Mouse (Mus musculus) liver, embryonic 14.5 days (tissue): ENCODE results near the gene Pnpla7. TPM values are rescaled to one million over a fixed set of nuclear protein-coding genes. Genes with fewer than 3 reads are reported as not detected.

Experiments used
- ATAC-seq: fragments of 200-750 bp; cut with Nextera tagmentation; 2 replicates; pipeline ENCODE4 v1.8.0; 2017; ENCODE audit warnings: moderate number of reproducible peaks, mild to moderate bottlenecking, moderate library complexity; ENCODE audit not compliant: insufficient read depth
- DNase-seq, 3 experiments: peaks; one replicate each; pipeline ENCODE4 v3.0.0-alpha.2; 2012 to 2013; ENCODE audit warnings: low read depth in 3 of 3, low spot score in 3 of 3
- H3K27ac ChIP-seq: fragments of 300-500 bp; sonication (generic); 2 replicates; pipeline ENCODE4 v1.5.1; 2014; ENCODE audit warnings: moderate library complexity, mild to moderate bottlenecking, control low read depth, inconsistent platforms
- H3K27me3 ChIP-seq: fragments of 300-500 bp; sonication (generic); 2 replicates; pipeline ENCODE4 v1.6.1; 2014; ENCODE audit warnings: mild to moderate bottlenecking, low read length, moderate library complexity; ENCODE audit not compliant: control insufficient read depth, insufficient read depth
- H3K36me3 ChIP-seq: fragments of 300-500 bp; sonication (generic); replicated peaks from 2 replicates; pipeline ENCODE4 v1.6.1; 2014; ENCODE audit warnings: low read depth; ENCODE audit not compliant: control insufficient read depth, insufficient read depth
- H3K4me1 ChIP-seq, 2 experiments: fragments of 200-500 bp in 1 of 2; fragments of 300-500 bp in 1 of 2; sonication (generic) in 1 of 2; replicated peaks; 2 replicates each; pipeline ENCODE4 v1.6.1; 2012 to 2014; ENCODE audit warnings: antibody characterized with exemption in 1 of 2, inconsistent platforms in 1 of 2, low read length in 1 of 2; ENCODE audit not compliant: control insufficient read depth in 2 of 2, insufficient read depth in 2 of 2
- H3K4me2 ChIP-seq: fragments of 300-500 bp; sonication (generic); 2 replicates; pipeline ENCODE4 v1.6.1; 2014; ENCODE audit warnings: low read depth, mild to moderate bottlenecking, control low read depth, moderate library complexity
- H3K4me3 ChIP-seq, 2 experiments: fragments of 200-500 bp in 1 of 2; fragments of 300-500 bp in 1 of 2; sonication (generic) in 1 of 2; 2 replicates each; pipeline ENCODE4 v1.5.1; 2012 to 2014; ENCODE audit warnings: low read depth in 2 of 2, low read length in 2 of 2, mild to moderate bottlenecking in 2 of 2, control low read depth in 1 of 2, inconsistent platforms in 1 of 2, moderate library complexity in 1 of 2; ENCODE audit not compliant: insufficient read depth in 1 of 2
- H3K9ac ChIP-seq: fragments of 300-500 bp; sonication (generic); replicated peaks from 2 replicates; pipeline ENCODE4 v1.6.1; 2014; ENCODE audit warnings: mild to moderate bottlenecking, control low read depth, moderate library complexity
- H3K9me3 ChIP-seq: fragments of 300-500 bp; sonication (generic); 2 replicates; pipeline ENCODE4 v1.6.1; 2016; ENCODE audit warnings: low read length, mixed read lengths; ENCODE audit not compliant: control insufficient read depth
- CTCF ChIP-seq: IDR thresholded peaks from 2 replicates; pipeline ENCODE4 v1.5.1; 2016; ENCODE audit warnings: antibody characterized with exemption, low read depth, control low read depth
- EP300 ChIP-seq: IDR thresholded peaks from 2 replicates; pipeline ENCODE4 v1.6.1; 2016; ENCODE audit warnings: antibody characterized with exemption, low read depth
- WGBS: fragments of 180-500 bp; shearing (Covaris S2); extraction: QIAGEN DNeasy Blood & Tissue Kit; methylation state at CpG from one replicate; pipeline ENCODE4 v1.1.7; 2014; ENCODE audit not compliant: insufficient replicate concordance; 5-methylcytosine and 5-hydroxymethylcytosine counted together
- polyA plus RNA-seq, 2 experiments: library from polyadenylated mRNA; depleted of rRNA in 1 of 2; stranded (reverse) in 1 of 2; unstranded in 1 of 2; fragments of >200 nt; fragmentation: Nextera tagmentation in 1 of 2; extraction: Ambion mirVana in 1 of 2; gene quantifications; 2 replicates each; pipeline versions ENCODE4 v1.2.1 to v1.2.3; 2012 to 2014

Gene Pnpla7
- polyA plus RNA-seq, 2 experiments = 9.6 to 11.0 TPM

DNA sequence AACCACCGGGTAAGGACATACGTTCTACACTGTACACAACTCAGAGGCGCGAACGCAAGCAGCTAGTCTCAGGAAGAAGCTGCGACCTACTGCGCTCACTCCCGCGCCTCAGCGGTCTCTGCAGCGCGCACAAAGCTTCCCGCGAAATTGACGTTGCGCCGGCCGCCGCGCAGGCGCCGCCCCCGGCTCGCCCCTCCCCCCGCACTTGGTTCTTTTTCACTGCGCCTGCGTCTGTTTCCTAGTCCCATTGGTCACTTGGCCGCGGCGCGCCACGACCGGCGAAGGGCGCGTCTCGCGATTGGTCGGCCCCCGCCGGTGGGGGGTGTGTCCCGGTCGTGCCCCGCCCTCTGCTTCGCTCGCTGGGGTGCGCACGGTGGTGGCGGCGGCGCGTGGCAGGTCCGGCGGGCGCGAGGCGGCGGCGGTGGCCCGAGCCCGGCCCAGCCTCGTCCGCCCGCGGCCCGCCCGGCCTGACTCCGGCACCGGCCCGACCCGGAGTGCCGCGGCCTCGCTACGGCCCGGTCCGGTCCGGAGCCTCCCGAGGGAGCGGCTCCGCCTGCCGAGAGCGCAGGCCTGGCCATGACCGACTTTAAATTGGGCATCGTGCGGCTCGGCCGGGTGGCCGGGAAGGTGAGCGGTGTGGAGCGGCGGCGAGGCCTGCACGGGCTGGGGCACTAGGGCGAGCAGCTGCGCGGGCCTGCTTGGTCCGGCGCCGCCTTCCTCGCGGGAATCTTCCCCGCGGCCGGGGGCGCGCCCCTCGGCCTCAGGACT, 26.2 kb upstream of the Pnpla7 start, which contains the start of gene Zmynd19:
Gene Zmynd19, plus strand, starts transcription at position 372 of the 768 bp plus-strand sequence.
- Histone ChIP-seq H3K9me3 (no peaks in the 10 kb centered on the region), H3K27me3 (no peaks in the 10 kb centered on the region; the same call in 1 of the 2 replicates), H3K4me3 (peak within 1 kb of the TSS; percentile 91 to 98), H3K4me2 (peak within 1 kb of the TSS; percentile 99), H3K36me3 (peaks cover 27% of the 10 kb centered on the region), H3K27ac (peak within 1 kb of the TSS; percentile 56), H3K9ac (peak within 1 kb of the TSS; percentile 87), H3K4me1 (peaks cover 26 to 27% of the 10 kb centered on the region in 2 experiments)
- under 1% methylated on average over 81 of the region's 108 CpGs for WGBS
- DNase-seq (peak; percentile 91 to 93 (median 93)), ATAC-seq (peak; percentile 98)
- TF ChIP-seq EP300 (no peak), CTCF (no peak)

DNA sequence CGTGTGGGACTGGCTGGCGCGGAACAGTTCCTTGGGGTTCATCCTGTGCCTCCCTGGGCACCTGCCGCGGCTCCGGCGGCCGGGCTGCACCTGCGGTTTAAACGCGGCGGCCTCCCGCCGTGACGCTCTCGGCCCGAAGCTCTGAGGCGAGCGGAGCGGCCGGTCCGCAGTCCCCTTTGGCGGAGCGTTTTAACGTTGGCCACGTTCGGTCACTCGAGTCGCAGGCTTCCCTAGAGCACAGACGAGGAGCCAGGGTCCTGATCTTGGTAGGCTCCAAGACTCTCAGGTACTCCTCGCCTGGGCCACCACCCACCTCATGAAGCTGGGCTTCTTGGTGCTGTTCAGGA, 25.7 kb upstream of the Pnpla7 start:
- Histone ChIP-seq H3K4me1 (peaks cover 26 to 27% of the 10 kb centered on the region in 2 experiments), H3K9ac (peak overlapping the region; percentile 87), H3K9me3 (no peaks in the 10 kb centered on the region), H3K36me3 (peaks cover 33% of the 10 kb centered on the region), H3K27ac (no peak overlapping the region; the same call in 1 of the 2 replicates), H3K27me3 (no peaks in the 10 kb centered on the region; the same call in 1 of the 2 replicates), H3K4me2 (peak overlapping the region; percentile 99), H3K4me3 (peak overlapping the region; percentile 91 to 98)
- TF ChIP-seq EP300 (no peak), CTCF (no peak)
- no peak for DNase-seq
- ATAC-seq = no peak
- under 1% methylated on average over 31 of the region's 31 CpGs for WGBS

DNA sequence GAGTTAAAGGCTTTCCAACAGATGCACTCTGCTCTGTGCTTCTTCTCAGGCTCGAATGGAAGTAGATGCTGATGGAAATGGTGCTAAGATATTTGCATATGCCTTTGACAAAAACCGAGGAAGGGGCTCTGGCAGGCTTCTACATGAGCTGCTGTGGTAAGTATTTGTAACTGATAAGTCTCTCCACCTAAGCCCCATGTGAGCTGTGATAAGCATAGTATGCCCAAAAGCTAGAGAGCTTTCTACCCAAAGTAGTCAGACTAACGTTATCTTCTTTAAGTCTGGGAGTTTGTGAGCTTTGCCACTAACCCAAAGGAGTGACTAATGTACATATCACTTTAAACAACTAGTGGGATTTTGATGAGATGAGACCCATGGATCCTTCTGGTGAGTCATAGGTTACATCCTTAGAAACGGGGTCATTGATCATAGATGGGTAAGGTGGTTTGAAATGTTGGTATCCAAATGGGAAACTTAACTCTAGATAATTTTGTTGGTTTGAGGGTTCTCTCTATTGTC, 23.2 kb upstream of the Pnpla7 start:
- peak overlapping the region; percentile 66 for H3K27ac ChIP-seq
- peak; percentile 24 for ATAC-seq

DNA sequence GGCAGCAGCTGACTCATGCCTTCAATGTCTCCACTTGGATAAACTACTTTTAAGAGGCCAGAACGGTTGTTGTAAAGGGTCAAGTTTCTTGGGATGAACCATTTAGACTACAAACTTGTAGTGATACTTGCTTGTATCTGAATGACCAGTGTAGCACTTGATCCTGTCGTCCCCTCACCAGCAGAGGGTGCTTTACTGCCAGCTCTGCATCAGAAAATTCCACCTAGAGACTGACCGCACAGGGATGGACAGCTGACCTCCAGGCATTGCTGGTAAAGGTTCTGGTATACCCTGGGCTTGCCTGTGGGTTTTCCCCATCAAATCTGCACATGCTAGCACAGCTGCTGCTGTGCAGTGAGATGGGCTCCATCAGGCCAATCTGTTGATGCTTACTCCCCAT, 14.9 kb upstream of the Pnpla7 start:
- 58% methylated on average over 3 of the region's 3 CpGs for WGBS
- no peak for ATAC-seq
- Histone ChIP-seq H3K9ac (no peak overlapping the region), H3K36me3 (peaks cover 37% of the 10 kb centered on the region), H3K4me1 (peaks cover 6% of the 10 kb centered on the region in 2 experiments), H3K4me2 (no peak overlapping the region), H3K4me3 (no peak overlapping the region), H3K27me3 (no peaks in the 10 kb centered on the region), H3K9me3 (no peaks in the 10 kb centered on the region), H3K27ac (no peak overlapping the region)
- TF ChIP-seq CTCF (peak; percentile 66), EP300 (no peak)
- no peak for DNase-seq

More for the DNA sequence above, 23.2 kb upstream of the Pnpla7 start:
- Histone ChIP-seq H3K4me2 (peak overlapping the region; percentile 52), H3K4me3 (peak overlapping the region; percentile 17 to 24; a peak in 1 of 4 replicates), H3K36me3 (peaks cover 47% of the 10 kb centered on the region), H3K27me3 (no peaks in the 10 kb centered on the region), H3K9ac (peak overlapping the region; percentile 27), H3K4me1 (peaks cover 26 to 27% of the 10 kb centered on the region in 2 experiments), H3K9me3 (no peaks in the 10 kb centered on the region)
- no peak for DNase-seq
- TF ChIP-seq CTCF (no peak), EP300 (no peak; the same call in 1 of the 2 replicates)
- 16% methylated on average over 4 of the region's 4 CpGs for WGBS
